Mouse (Mus musculus) small intestine, adult 2 months (tissue): ENCODE data around the gene C130050O18Rik.

ENCODE experiments used
- CTCF ChIP-seq: fragments of 200-500 bp; IDR thresholded peaks from 2 replicates; pipeline ENCODE4 v1.5.1; 2012; ENCODE audit warnings: low read depth, mild to moderate bottlenecking, control low read depth, inconsistent platforms, low read length, moderate library complexity, mixed read lengths; ENCODE audit not compliant: insufficient replicate concordance, insufficient read length; ENCODE audit errors: extremely low read depth
- POLR2A ChIP-seq: fragments of 200-500 bp; IDR thresholded peaks from 2 replicates; pipeline ENCODE4 v1.6.1; 2012; ENCODE audit warnings: low read depth, mild to moderate bottlenecking, control low read depth, inconsistent platforms, low read length, moderate library complexity

DNA sequence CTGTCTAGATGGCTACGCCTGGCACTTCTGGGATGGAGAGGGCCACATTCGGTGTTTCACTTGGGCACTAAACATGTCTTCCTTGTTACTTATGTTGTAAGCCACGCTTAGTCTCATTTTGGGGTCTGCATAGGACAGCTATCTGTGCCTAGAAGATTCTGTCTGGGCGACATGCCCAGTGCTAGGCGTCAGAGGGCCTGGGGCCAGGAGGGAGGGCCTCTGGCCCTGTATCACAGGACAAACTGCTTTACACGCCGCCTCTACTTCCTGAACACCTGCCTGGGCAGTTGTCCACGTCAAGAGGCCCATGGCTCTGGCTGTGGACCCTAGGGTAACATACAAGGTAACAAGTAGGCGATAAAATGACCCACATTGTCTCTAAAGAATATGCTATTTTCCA lies 22.9 kb downstream of the C130050O18Rik start:
- TF ChIP-seq POLR2A, result no peak; the same call in 1 of the 2 replicates
- TF ChIP-seq CTCF, result no peak
